ENCODE assay signal across 8 mouse cellular contexts in the genomic region with DNA sequence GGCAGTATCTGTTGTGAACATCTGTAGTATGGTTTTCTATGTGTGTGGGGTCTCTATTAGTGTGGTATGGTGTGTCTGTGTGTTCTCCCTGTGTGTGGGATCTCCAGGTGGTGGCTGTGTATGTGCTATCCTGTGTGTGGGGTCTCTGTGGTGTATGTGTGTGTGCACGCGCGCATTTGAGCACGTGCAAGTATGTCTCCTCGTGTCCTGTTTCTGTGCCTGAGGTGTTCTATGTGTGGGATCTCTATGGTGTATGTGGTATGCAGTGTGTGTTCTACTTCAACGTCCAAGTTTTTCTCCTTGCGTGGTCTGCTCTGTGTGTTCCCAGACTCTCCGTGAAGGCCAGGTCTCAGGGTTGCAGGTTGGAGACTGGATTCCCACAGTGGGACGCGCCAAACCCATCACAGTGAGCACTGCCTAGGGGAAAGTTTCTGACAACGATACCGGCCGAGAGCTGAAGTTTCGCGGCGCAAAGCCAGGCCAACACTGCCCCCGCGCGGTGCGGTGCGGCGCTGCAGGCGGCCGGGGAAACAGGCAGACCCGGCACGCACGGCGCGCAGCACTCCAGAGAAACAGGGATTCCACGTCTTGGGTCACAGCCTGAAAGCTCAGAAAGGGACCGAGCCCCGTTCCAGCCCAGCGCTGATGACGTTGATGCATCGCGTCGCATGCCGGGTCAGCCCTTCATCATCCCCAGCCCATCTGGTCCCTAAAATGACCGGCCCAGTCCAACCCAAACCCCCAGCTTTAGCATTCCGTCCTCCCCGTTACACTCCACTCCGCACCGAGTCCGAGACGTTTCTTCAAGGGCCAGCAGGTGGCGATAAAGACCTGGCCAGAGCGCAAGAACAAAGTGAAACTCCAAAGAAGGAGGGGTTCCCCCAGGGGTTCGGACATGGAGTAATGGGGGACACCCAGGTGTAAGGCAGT. TPM values are rescaled to one million over a fixed set of nuclear protein-coding genes. Genes with fewer than 3 reads are reported as not detected.
DNase-seq lines count a peak whose midpoint lies in the region; ATAC-seq and TF ChIP-seq lines count a peak whose summit lies in the region.

No protein-coding gene starts in this region.

- H3K9me3 ChIP-seq in G1E (replicated peaks) = no peaks in the 10 kb centered on the region
- H3K9me3 ChIP-seq in forebrain, embryonic 16.5 days (ENCODE audit: control insufficient read depth, low read length) = no peaks in the 10 kb centered on the region
- no peaks in the 10 kb centered on the region for H3K9me3 ChIP-seq in neural tube, embryonic 14.5 days (ENCODE audit: control insufficient read depth, low read length)

- peaks cover 40% of the 10 kb centered on the region for H3K4me1 ChIP-seq in G1E (ENCODE audit: insufficient read depth, low read depth, low read length)
- H3K4me1 ChIP-seq in forebrain, embryonic 16.5 days (replicated peaks; ENCODE audit: control insufficient read depth, insufficient read depth, low read length) = peaks cover 28% of the 10 kb centered on the region
- peaks cover 21% of the 10 kb centered on the region for H3K4me1 ChIP-seq in neural tube, embryonic 14.5 days (ENCODE audit: control insufficient read depth, insufficient read depth, low read length)
- peaks cover 16% of the 10 kb centered on the region for H3K4me1 ChIP-seq in testis, adult 2 months (ENCODE audit: control insufficient read depth, insufficient read depth, low read length)

- peak overlapping the region; percentile 61 for H3K9ac ChIP-seq in forebrain, embryonic 16.5 days (replicated peaks; ENCODE audit: low read depth, low read length)
- 0 out of 2 replicates have a peak overlapping the region, but pooled peaks have one; percentile 51 for H3K9ac ChIP-seq in neural tube, embryonic 14.5 days (replicated peaks; ENCODE audit: low read depth, low read length)

- peak overlapping the region; percentile 79 for H3K27ac ChIP-seq in forebrain, embryonic 16.5 days (ENCODE audit: low read length)
- peak overlapping the region; percentile 77 for H3K27ac ChIP-seq in neural tube, embryonic 14.5 days (ENCODE audit: low read depth, low read length)
- no peak overlapping the region for H3K27ac ChIP-seq in testis, adult 2 months (ENCODE audit: control insufficient read depth, insufficient read depth, low read depth, low read length)

- peak; percentile 46 for ATAC-seq in G1E (ENCODE audit: extremely low read depth, insufficient number of reproducible peaks, low FRiP score, poor library complexity, severe bottlenecking)
- ATAC-seq in forebrain, embryonic 16.5 days = peak; percentile 68
- ATAC-seq in neural tube, embryonic 14.5 days (ENCODE audit: low read depth) = peak; percentile 74

- intact Hi-C loops in heart, postnatal 36 days (cut with DNase I) = loop anchor here (1.0 to 2.0 kb wide), 5 partner anchors 82 to 358 kb away; no protein-coding TSS in a partner anchor

- TF ChIP-seq CTCF in G1E (IDR thresholded peaks at IDR 0.05; ENCODE audit: low read depth, low read length) = peak; percentile 95
- TF ChIP-seq CTCF in testis, adult 2 months (IDR thresholded peaks at IDR 0.05; ENCODE audit: control insufficient read depth, insufficient read depth, insufficient replicate concordance, low read depth, low read length) = peak; percentile 97

- DNase-seq in G1E (ENCODE audit: low spot score) = peak; percentile 85
- peak; percentile 88 to 99 for DNase-seq in cerebellum, adult 18-20 months
- DNase-seq in heart, postnatal 36 days = peak; percentile 100
- DNase-seq in layer of hippocampus, adult 18-20 months (ENCODE audit: low spot score in 2 of 2) = peak; percentile 92 to 98
- DNase-seq in lung, adult 18-20 months = peak; percentile 92 to 94

- no peaks in the 10 kb centered on the region for H3K36me3 ChIP-seq in G1E (replicated peaks)
- no peaks in the 10 kb centered on the region for H3K36me3 ChIP-seq in forebrain, embryonic 16.5 days (ENCODE audit: control insufficient read depth, insufficient read depth)
- no peaks in the 10 kb centered on the region for H3K36me3 ChIP-seq in neural tube, embryonic 14.5 days (ENCODE audit: control insufficient read depth, insufficient read depth, low read length)
- H3K36me3 ChIP-seq in testis, adult 2 months (ENCODE audit: control insufficient read depth, insufficient read depth, low read length) = no peaks in the 10 kb centered on the region

- 0 out of 2 replicates have a peak, but pooled peaks have one; percentile 2 for TF ChIP-seq POLR2A in testis, adult 2 months (IDR thresholded peaks at IDR 0.05; ENCODE audit: control insufficient read depth, low read depth, low read length)

- H3K4me3 ChIP-seq in G1E (ENCODE audit: low read depth, low read length) = peak overlapping the region; percentile 71
- H3K4me3 ChIP-seq in forebrain, embryonic 16.5 days (replicated peaks; ENCODE audit: low read length) = peak overlapping the region; percentile 43
- H3K4me3 ChIP-seq in neural tube, embryonic 14.5 days (ENCODE audit: low read depth, low read length) = peak overlapping the region; percentile 27
- H3K4me3 ChIP-seq in testis, adult 2 months (ENCODE audit: control insufficient read depth, low read depth, low read length) = peak overlapping the region; percentile 55

- H3K27me3 ChIP-seq in G1E (ENCODE audit: insufficient read depth, low read length) = peaks cover 64% of the 10 kb centered on the region
- no peaks in the 10 kb centered on the region for H3K27me3 ChIP-seq in forebrain, embryonic 16.5 days (replicated peaks; ENCODE audit: control insufficient read depth, insufficient read depth, low read length)
- H3K27me3 ChIP-seq in neural tube, embryonic 14.5 days (ENCODE audit: control insufficient read depth, insufficient read depth, low read length) = no peaks in the 10 kb centered on the region; the same call in 1 of the 2 replicates
- no peaks in the 10 kb centered on the region for H3K27me3 ChIP-seq in testis, adult 2 months (ENCODE audit: control insufficient read depth, insufficient read depth, low read length)

- WGBS in forebrain, embryonic 16.5 days = 4% methylated on average over 48 of the region's 48 CpGs
- WGBS in neural tube, embryonic 14.5 days = 6% methylated on average over 46 of the region's 48 CpGs

- H3K4me2 ChIP-seq in forebrain, embryonic 16.5 days (ENCODE audit: low read length) = peak overlapping the region; percentile 58
- peak overlapping the region; percentile 55 for H3K4me2 ChIP-seq in neural tube, embryonic 14.5 days (ENCODE audit: low read depth, low read length)

RNA-seq across cellular contexts. Expression of a gene that starts 9.0 kb away (rescaled TPM):
- total RNA-seq in G1E (2014; fragmentation: Nextera tagmentation) = not detected in 2 replicates
- 0.29 and 0.33 TPM in 2 replicates for total RNA-seq in G1E (2017)
- not detected in 2 replicates for polyA plus RNA-seq in G1E (2012)
- 2.1 and 2.9 TPM in 2 replicates for polyA plus RNA-seq in forebrain, embryonic 16.5 days (2015; fragmentation: Nextera tagmentation; extraction: Ambion mirVana)
- total RNA-seq in heart, postnatal 36 days (2021) = under 1 TPM; 0.67 to 0.76 TPM
- total RNA-seq in layer of hippocampus, adult 18-20 months (2021) = 1 to 10 TPM; 4.9 to 5.2 TPM
- polyA plus RNA-seq in neural tube, embryonic 14.5 days (2014; fragmentation: Nextera tagmentation; extraction: Ambion mirVana) = 0.89 and 1.9 TPM in 2 replicates
- polyA plus RNA-seq in testis, adult 2 months (2012; rRNA removed) = 905 and 964 TPM in 2 replicates

RNA-seq across cellular contexts. Expression of a gene that starts 13.2 kb away (rescaled TPM):
- total RNA-seq in G1E (2014; fragmentation: Nextera tagmentation) (27.5 and 29.4 TPM in 2 replicates), G1E (2017) (18.9 and 26.0 TPM in 2 replicates)
- 66.9 and 69.6 TPM in 2 replicates for polyA plus RNA-seq in G1E (2012)
- 120 and 121 TPM in 2 replicates for polyA plus RNA-seq in forebrain, embryonic 16.5 days (2015; fragmentation: Nextera tagmentation; extraction: Ambion mirVana)
- 10 to 100 TPM; 23.4 to 27.8 TPM for total RNA-seq in heart, postnatal 36 days (2021)
- total RNA-seq in layer of hippocampus, adult 18-20 months (2021) = 10 to 100 TPM; 32.1 to 32.5 TPM
- polyA plus RNA-seq in neural tube, embryonic 14.5 days (2014; fragmentation: Nextera tagmentation; extraction: Ambion mirVana) = 105 and 112 TPM in 2 replicates
- polyA plus RNA-seq in testis, adult 2 months (2012; rRNA removed) = 49.5 and 53.9 TPM in 2 replicates

RNA-seq across cellular contexts. Expression of a gene that starts 35.7 kb away (rescaled TPM):
- total RNA-seq in G1E (2014; fragmentation: Nextera tagmentation) = 14.6 and 17.9 TPM in 2 replicates
- 15.2 and 19.3 TPM in 2 replicates for total RNA-seq in G1E (2017)
- polyA plus RNA-seq in G1E (2012) = 28.4 and 38.8 TPM in 2 replicates
- 41.2 and 47.2 TPM in 2 replicates for polyA plus RNA-seq in forebrain, embryonic 16.5 days (2015; fragmentation: Nextera tagmentation; extraction: Ambion mirVana)
- 1 to 10 TPM; 7.3 to 8.1 TPM for total RNA-seq in heart, postnatal 36 days (2021)
- total RNA-seq in layer of hippocampus, adult 18-20 months (2021) = 10 to 100 TPM; 40.2 to 43.3 TPM
- 35.9 and 36.9 TPM in 2 replicates for polyA plus RNA-seq in neural tube, embryonic 14.5 days (2014; fragmentation: Nextera tagmentation; extraction: Ambion mirVana)
- polyA plus RNA-seq in testis, adult 2 months (2012; rRNA removed) = 9.3 and 10.5 TPM in 2 replicates

RNA-seq across cellular contexts. Expression of a gene that starts 40.3 kb away (rescaled TPM):
- total RNA-seq in G1E (2014; fragmentation: Nextera tagmentation) (not detected in 2 replicates), G1E (2017) (0.23 TPM in 1 of 2 replicates, not detected in the other)
- polyA plus RNA-seq in G1E (2012) = not detected in 2 replicates
- polyA plus RNA-seq in forebrain, embryonic 16.5 days (2015; fragmentation: Nextera tagmentation; extraction: Ambion mirVana) = 1.9 and 4.0 TPM in 2 replicates
- 1 to 10 TPM in 1 of 2 experiments, under 1 TPM in 1; 0.41 to 1.1 TPM for total RNA-seq in heart, postnatal 36 days (2021)
- total RNA-seq in layer of hippocampus, adult 18-20 months (2021) = 1 to 10 TPM in 1 of 2 experiments, under 1 TPM in 1; 0.94 to 1.9 TPM
- 0.70 and 0.99 TPM in 2 replicates for polyA plus RNA-seq in neural tube, embryonic 14.5 days (2014; fragmentation: Nextera tagmentation; extraction: Ambion mirVana)
- polyA plus RNA-seq in testis, adult 2 months (2012; rRNA removed) = 1.0 and 1.5 TPM in 2 replicates

Comparison
In these comparisons a context has a peak if more than half of its experiments do, and no peak if none do; other contexts are left out.
1. RNA of a gene that starts 9.0 kb away (polyA plus RNA-seq): 905 to 964 TPM in testis, adult 2 months; 2.1 to 2.9 TPM in forebrain, embryonic 16.5 days, 0.89 to 1.9 TPM in neural tube, embryonic 14.5 days and not detected in G1E; every median in the first group is over 100 times any median in the second.
2. Peak in every context shown above with its lines, with median percentiles within 50 percentile points of each other: ATAC-seq, DNase-seq and H3K4me3 ChIP-seq.